Mouse (Mus musculus) erythroblast, embryonic 14.5 days (primary cell): ENCODE measurements around the gene Higd1a.

ENCODE experiments used
- GATA1 ChIP-seq: IDR thresholded peaks from 2 replicates; pipeline ENCODE4 v1.6.1; 2012; ENCODE audit warnings: low read length, inconsistent platforms, mixed read lengths
- TAL1 ChIP-seq: IDR thresholded peaks from 3 replicates; pipeline ENCODE4 v1.6.1; 2012; ENCODE audit warnings: low read length, inconsistent platforms, mixed read lengths

DNA sequence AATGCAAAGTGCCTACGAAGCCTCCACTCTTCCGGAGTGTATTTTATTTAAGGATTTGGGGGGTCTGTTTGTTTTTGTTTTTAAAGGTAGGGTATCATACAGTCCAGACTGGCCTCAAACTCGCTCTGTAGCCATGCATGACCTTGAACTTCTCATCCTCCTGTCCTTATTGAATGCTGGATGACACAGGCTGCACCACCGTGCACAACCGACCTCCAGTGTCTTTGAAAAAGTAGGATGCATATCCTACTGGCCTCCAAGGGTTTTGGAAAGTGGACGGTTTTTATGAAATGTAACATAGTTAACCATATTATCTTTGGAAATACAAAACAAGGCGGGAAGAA, 18.6 kb downstream of the Higd1a start:
- TF ChIP-seq GATA1 (no peak), TAL1 (no peak)
